Mouse (Mus musculus) stomach, postnatal 0 days (tissue): ENCODE data around the gene Mrpl24.

Experiments used
- CTCF ChIP-seq: IDR thresholded peaks from 2 replicates; pipeline ENCODE4 v1.5.1; 2016; ENCODE audit warnings: antibody characterized with exemption, low read depth, mild to moderate bottlenecking, moderate library complexity
- EP300 ChIP-seq: optimal IDR thresholded peaks from 2 replicates; pipeline ENCODE3; 2016; ENCODE audit warnings: antibody characterized with exemption

DNA sequence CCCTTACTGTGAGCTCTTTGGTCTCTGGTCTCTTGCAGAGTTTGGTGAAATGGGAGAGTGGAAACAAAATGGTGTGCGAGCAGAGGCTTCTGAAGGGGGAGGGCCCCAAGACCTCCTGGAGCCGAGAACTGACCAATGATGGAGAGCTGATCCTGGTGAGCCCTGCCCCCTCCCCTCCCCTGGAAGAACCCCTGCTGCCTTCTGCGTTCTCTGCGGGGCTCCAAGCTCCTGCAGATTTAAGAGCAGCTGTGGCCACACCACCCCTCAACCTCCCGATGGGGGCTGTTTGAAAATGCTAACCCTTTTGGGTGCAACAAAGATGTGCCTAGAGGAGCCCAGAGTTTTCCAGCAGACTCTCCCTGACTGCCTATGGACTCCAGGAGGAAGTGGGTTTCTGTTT lies 33.1 kb downstream of the Mrpl24 start:
- TF ChIP-seq CTCF (no peak), EP300 (no peak)
